Mouse (Mus musculus): ENCODE measurements around the gene Oxct1. TPM values are rescaled to one million over a fixed set of nuclear protein-coding genes. Genes with fewer than 3 reads are reported as not detected.

Oxct1 gene
- polyA plus RNA-seq, 1 experiment from 2014 or later: 44.9 TPM

DNA sequence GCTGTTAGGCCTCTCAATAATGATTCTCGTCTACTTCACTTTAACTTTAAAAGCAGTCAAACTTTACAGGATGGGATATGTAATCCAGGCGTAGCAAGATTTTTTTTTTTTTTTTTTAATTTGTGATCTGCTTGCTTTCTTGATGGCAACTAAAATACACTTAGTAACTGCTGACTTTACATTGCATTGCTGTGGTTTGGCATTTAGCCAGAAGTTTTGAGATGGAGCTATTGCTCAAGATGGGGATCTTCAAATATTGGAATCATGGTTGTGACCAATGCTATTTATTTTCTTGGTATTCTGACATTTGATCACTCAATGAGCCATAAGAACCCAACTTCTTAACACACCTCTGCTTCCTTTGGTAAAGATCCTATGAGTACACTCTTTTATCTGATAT, 66.4 kb downstream of the Oxct1 start:
- 0 out of 2 replicates have a peak, but pooled peaks cover 6% of the 10 kb centered on the region for H3K36me3 ChIP-seq (ENCODE audit: control insufficient read depth, insufficient read depth)
- TF ChIP-seq CTCF (IDR thresholded peaks at IDR 0.05; ENCODE audit: low read depth): no peak
- H3K27ac ChIP-seq (ENCODE audit: low read depth, low read length): no peak overlapping the region
- no peak overlapping the region for H3K4me2 ChIP-seq (replicated peaks; ENCODE audit: low read depth)
- H3K4me3 ChIP-seq (ENCODE audit: low read depth, low read length): no peak overlapping the region
- no peaks in the 10 kb centered on the region for H3K27me3 ChIP-seq (replicated peaks; ENCODE audit: control insufficient read depth, insufficient read depth, low read length)
- no peaks in the 10 kb centered on the region for H3K9me3 ChIP-seq (ENCODE audit: control insufficient read depth)
- ATAC-seq: no peak
- H3K9ac ChIP-seq (ENCODE audit: low read depth, low read length): no peak overlapping the region
- H3K4me1 ChIP-seq (replicated peaks; ENCODE audit: control insufficient read depth, insufficient read depth, low read length): no peaks in the 10 kb centered on the region
- 89% methylated on average over 2 of the region's 2 CpGs for WGBS

DNA sequence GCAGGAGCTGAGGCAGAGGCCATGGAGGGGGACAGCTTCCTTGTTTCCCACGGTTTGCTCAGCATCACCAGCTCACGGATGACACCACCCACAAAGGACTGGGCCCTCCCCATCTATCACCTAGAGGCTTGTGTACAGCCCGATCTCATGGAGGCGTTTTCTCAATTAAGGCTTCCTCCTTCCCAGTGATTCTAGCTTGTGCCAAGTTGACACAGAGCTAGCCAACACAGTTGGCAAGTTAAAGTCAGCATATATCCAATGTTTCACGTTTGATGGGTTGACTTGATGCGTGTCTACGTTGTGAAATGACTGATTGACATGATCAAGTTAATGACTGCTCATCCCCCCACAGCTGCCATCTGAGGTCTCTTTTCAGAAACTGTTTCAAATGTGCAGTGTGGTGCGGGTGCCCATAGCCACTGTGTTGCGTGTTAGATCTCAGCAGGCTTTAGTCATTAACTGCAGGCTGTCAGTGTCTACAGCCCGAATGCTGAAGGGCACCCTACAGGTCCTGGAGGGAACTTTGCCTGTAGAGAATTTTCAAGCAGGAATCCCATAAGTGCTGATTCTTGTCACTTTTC, 74.2 kb downstream of the Oxct1 start:
- no peak overlapping the region for H3K4me3 ChIP-seq (ENCODE audit: low read depth, low read length)
- H3K27ac ChIP-seq (ENCODE audit: low read depth, low read length): no peak overlapping the region
- no peak for ATAC-seq
- no peak overlapping the region for H3K9ac ChIP-seq (ENCODE audit: low read depth, low read length)
- H3K36me3 ChIP-seq (ENCODE audit: control insufficient read depth, insufficient read depth): peaks cover 9% of the 10 kb centered on the region; the same call in 1 of the 2 replicates
- 92% methylated on average over 10 of the region's 10 CpGs for WGBS
- H3K4me1 ChIP-seq (replicated peaks; ENCODE audit: control insufficient read depth, insufficient read depth, low read length): no peaks in the 10 kb centered on the region
- no peak for TF ChIP-seq CTCF (IDR thresholded peaks at IDR 0.05; ENCODE audit: low read depth)
- H3K27me3 ChIP-seq (replicated peaks; ENCODE audit: control insufficient read depth, insufficient read depth, low read length): no peaks in the 10 kb centered on the region
- H3K4me2 ChIP-seq (replicated peaks; ENCODE audit: low read depth): no peak overlapping the region
- no peaks in the 10 kb centered on the region for H3K9me3 ChIP-seq (ENCODE audit: control insufficient read depth)

DNA sequence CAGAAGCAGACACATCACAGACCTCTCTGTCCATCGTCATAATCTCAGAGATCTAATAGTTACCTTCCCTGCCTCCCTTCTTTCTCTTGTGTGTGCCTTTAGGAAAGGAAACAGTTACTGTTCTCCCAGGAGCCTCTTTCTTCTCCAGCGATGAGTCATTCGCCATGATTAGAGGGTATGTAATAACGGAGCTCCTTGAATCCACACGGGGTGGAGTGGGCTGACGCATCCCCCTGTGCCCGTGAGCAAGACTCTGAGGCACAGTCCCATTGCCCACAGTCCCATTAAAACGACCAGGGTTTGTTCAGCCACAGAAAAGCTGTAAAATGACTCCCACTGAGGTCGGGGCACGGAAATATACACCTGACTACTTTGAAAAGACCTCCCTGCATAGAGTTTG, 74.8 kb downstream of the Oxct1 start:
- 87% methylated on average over 10 of the region's 10 CpGs for WGBS
- ATAC-seq: no peak

DNA sequence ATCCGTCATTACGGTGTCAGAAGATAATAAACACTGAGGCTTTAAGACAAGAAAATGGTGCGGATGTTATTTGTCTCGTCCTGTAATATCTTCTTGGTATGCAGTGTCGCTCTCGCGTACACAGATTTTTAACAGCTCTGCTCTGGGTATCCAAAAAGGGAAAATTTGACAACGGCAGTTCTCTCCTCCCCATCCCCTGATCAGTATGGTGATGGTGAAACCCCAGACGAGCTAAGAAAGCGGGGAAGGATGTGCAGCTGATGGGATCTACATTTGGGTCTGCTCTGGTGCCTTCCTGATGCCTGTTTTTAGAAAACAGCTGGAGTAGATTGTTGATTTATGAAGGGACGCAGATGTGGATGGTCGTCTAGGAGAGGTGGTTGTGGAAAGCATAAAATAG, 78.1 kb downstream of the Oxct1 start:
- H3K9me3 ChIP-seq (ENCODE audit: control insufficient read depth): no peaks in the 10 kb centered on the region
- WGBS: 69% methylated on average over 12 of the region's 12 CpGs
- H3K27ac ChIP-seq (ENCODE audit: low read depth, low read length): no peak overlapping the region
- no peak overlapping the region for H3K4me2 ChIP-seq (replicated peaks; ENCODE audit: low read depth)
- H3K4me3 ChIP-seq (ENCODE audit: low read depth, low read length): no peak overlapping the region
- H3K36me3 ChIP-seq (ENCODE audit: control insufficient read depth, insufficient read depth): peaks cover 12% of the 10 kb centered on the region; the same call in 1 of the 2 replicates
- no peak overlapping the region for H3K9ac ChIP-seq (ENCODE audit: low read depth, low read length)
- H3K27me3 ChIP-seq (replicated peaks; ENCODE audit: control insufficient read depth, insufficient read depth, low read length): no peaks in the 10 kb centered on the region
- H3K4me1 ChIP-seq (replicated peaks; ENCODE audit: control insufficient read depth, insufficient read depth, low read length): no peaks in the 10 kb centered on the region
- ATAC-seq: no peak
- TF ChIP-seq CTCF (IDR thresholded peaks at IDR 0.05; ENCODE audit: low read depth): no peak

More for the DNA sequence above, 74.8 kb downstream of the Oxct1 start:
- no peak overlapping the region for H3K4me2 ChIP-seq (replicated peaks; ENCODE audit: low read depth)
- H3K27me3 ChIP-seq (replicated peaks; ENCODE audit: control insufficient read depth, insufficient read depth, low read length): no peaks in the 10 kb centered on the region
- no peaks in the 10 kb centered on the region for H3K9me3 ChIP-seq (ENCODE audit: control insufficient read depth)
- H3K4me1 ChIP-seq (replicated peaks; ENCODE audit: control insufficient read depth, insufficient read depth, low read length): no peaks in the 10 kb centered on the region
- no peak overlapping the region for H3K27ac ChIP-seq (ENCODE audit: low read depth, low read length)
- H3K4me3 ChIP-seq (ENCODE audit: low read depth, low read length): no peak overlapping the region
- H3K36me3 ChIP-seq (ENCODE audit: control insufficient read depth, insufficient read depth): peaks cover 9% of the 10 kb centered on the region; the same call in 1 of the 2 replicates
- no peak overlapping the region for H3K9ac ChIP-seq (ENCODE audit: low read depth, low read length)
- no peak for TF ChIP-seq CTCF (IDR thresholded peaks at IDR 0.05; ENCODE audit: low read depth)

DNA sequence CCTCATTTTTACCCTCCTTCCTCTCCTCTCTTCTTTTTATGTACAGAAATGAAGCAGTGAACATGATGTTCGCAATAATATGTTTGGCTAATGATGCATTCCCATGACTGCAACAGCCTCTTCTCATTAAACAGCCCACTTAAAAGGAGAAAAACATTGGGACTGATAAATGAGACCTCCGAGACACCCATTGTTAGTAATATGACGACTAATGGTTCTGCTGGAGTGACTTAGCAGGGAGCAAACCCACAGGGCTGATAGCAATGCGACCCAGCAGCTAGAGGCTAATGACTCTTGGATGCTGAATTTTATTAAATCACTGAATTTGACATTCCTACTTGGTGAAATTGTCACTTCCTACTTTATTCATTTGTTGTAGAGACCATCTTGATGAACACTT, 79.3 kb downstream of the Oxct1 start:
- 63% methylated on average over 4 of the region's 4 CpGs for WGBS

DNA sequence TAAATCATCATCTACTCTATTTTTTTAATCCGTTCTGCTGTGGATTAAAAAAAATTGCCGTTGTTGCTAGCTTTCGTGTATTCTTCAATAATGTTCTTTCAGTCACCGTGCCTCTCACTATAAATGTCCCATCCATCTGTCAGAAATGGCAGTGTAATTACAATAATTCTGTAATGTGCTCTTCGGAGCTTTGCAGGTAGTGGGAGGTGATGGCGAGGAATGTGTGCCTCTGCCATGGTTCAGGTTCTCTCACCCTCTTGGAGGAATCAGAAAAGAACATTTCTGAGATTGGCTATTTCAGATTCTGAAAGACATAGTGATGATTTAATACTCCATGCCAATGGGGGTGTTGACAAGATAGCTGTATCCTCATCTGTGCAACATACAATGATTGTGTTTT, 93.8 kb downstream of the Oxct1 start:
- H3K9me3 ChIP-seq (ENCODE audit: control insufficient read depth): no peaks in the 10 kb centered on the region
- no peak for ATAC-seq
- no peaks in the 10 kb centered on the region for H3K36me3 ChIP-seq (ENCODE audit: control insufficient read depth, insufficient read depth)
- H3K4me2 ChIP-seq (replicated peaks; ENCODE audit: low read depth): no peak overlapping the region
- no peak overlapping the region for H3K9ac ChIP-seq (ENCODE audit: low read depth, low read length)
- no peak overlapping the region for H3K27ac ChIP-seq (ENCODE audit: low read depth, low read length)
- no peaks in the 10 kb centered on the region for H3K27me3 ChIP-seq (replicated peaks; ENCODE audit: control insufficient read depth, insufficient read depth, low read length)
- H3K4me1 ChIP-seq (replicated peaks; ENCODE audit: control insufficient read depth, insufficient read depth, low read length): no peaks in the 10 kb centered on the region
- no peak overlapping the region for H3K4me3 ChIP-seq (ENCODE audit: low read depth, low read length)
- WGBS: 97% methylated on average over 6 of the region's 6 CpGs
- no peak for TF ChIP-seq CTCF (IDR thresholded peaks at IDR 0.05; ENCODE audit: low read depth)

More for the DNA sequence above, 79.3 kb downstream of the Oxct1 start:
- H3K4me1 ChIP-seq (replicated peaks; ENCODE audit: control insufficient read depth, insufficient read depth, low read length): no peaks in the 10 kb centered on the region
- no peak overlapping the region for H3K4me2 ChIP-seq (replicated peaks; ENCODE audit: low read depth)
- no peak for ATAC-seq
- no peaks in the 10 kb centered on the region for H3K9me3 ChIP-seq (ENCODE audit: control insufficient read depth)
- H3K27me3 ChIP-seq (replicated peaks; ENCODE audit: control insufficient read depth, insufficient read depth, low read length): no peaks in the 10 kb centered on the region
- H3K9ac ChIP-seq (ENCODE audit: low read depth, low read length): no peak overlapping the region
- H3K4me3 ChIP-seq (ENCODE audit: low read depth, low read length): no peak overlapping the region
- H3K36me3 ChIP-seq (ENCODE audit: control insufficient read depth, insufficient read depth): peaks cover 8% of the 10 kb centered on the region; the same call in 1 of the 2 replicates
- H3K27ac ChIP-seq (ENCODE audit: low read depth, low read length): no peak overlapping the region
- TF ChIP-seq CTCF (IDR thresholded peaks at IDR 0.05; ENCODE audit: low read depth): no peak
